Mouse (Mus musculus) erythroblast, embryonic 14.5 days (primary cell): ENCODE results near the gene Rassf8.

Experiments used
- GATA1 ChIP-seq: IDR thresholded peaks from 2 replicates; pipeline ENCODE4 v1.6.1; 2012; ENCODE audit warnings: low read length, inconsistent platforms, mixed read lengths
- TAL1 ChIP-seq: IDR thresholded peaks from 3 replicates; pipeline ENCODE4 v1.6.1; 2012; ENCODE audit warnings: low read length, inconsistent platforms, mixed read lengths

- TF ChIP-seq TAL1 (no peak), GATA1 (no peak)
These were observed 79.8 kb downstream of the Rassf8 start for GRCm38 (mm10) chr6:145826305-145826704.
